Mouse (Mus musculus): Measurements from ENCODE around the gene Myzap.

Gene Myzap

DNA sequence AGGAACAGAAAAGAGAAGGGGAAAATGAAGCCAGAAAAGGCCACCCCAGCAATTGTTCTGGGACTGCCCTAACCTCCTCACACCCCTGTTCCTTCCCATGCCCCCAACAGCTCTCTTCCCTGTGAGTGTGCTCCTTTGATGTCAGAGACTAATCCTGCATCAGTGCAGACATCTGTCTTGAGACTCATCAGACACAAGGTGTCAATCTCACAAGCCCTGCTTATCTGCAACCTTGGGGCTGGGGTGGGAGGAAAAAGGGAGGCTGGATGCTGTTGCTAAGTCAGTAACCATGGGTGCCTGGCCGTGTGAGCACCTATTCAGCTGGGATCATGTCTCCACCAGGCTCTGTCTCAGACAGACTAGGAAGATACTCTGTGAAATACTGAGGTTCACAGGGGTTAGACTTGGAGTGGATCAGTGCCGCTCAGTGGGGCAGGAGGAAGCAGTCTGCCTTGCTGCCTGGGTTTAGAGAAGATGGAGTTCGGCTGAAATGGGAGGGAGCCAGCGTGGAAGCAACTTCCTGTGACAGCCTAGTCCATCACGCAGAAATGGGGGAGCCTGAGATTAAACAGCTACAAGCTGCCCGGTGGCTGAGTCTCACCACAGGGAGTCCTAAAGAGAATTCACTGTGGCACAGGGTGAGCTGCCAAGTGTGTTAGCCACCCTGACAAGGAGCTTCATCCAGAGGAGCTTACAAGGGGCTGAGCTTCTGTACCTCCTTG lies 12.9 kb upstream of the Myzap start:
- no peak for DNase-seq (ENCODE audit: low spot score)

DNA sequence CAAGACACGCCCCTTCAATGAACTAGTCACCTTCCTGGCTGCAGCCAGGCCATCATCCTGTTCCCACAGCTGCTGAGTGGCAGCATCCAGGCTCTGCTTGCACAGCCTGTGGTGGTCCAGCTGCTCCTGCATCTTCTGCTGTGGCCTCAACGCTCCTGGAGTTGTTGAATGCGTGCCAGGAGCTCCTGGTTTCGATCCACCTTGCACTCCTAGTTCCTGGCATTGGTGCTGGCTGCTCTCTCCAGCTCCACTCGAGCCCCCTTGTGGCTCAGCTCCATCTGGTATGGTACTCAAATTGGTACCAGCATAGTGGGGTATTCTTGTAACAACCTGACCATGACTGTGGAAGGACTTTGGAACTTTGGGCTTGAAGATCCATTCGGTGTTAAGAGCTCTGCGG lies 7.7 kb upstream of the Myzap start:
- no peak for DNase-seq (ENCODE audit: low spot score)

GRCm38 (mm10) chr9:71596888-71597287 lies 4.7 kb upstream of the Myzap start:
- DNase-seq (ENCODE audit: low spot score), result no peak

- no peak for DNase-seq (ENCODE audit: low spot score)
Observed at GRCm38 (mm10) chr9:71592577-71593285, 571 bp upstream of the Myzap start.

DNA sequence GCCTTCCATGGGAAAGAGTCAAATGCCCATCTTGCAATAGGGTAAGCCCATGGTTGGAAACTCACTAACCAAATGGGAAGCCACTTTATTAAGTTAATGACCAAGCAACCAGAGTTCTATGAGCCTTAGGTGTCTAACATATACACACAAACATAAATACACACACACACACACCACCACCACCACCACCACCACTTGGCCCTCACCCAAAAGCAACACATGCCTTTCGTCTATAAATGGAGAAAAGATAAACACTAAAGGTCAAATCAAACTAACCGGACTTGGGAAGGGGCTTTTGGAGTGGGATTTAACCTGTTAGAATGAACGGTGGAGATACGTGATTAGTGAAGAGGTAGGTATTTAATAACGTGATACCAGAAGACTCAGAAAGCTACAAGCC lies 1.1 kb downstream of the Myzap start:
- DNase-seq (ENCODE audit: low spot score), result no peak

GRCm38 (mm10) chr9:71589771-71590170 lies 2.4 kb downstream of the Myzap start:
- no peak for DNase-seq (ENCODE audit: low spot score)

GRCm38 (mm10) chr9:71588930-71589592 lies 3.1 kb downstream of the Myzap start:
- no peak for DNase-seq (ENCODE audit: low spot score)

DNA sequence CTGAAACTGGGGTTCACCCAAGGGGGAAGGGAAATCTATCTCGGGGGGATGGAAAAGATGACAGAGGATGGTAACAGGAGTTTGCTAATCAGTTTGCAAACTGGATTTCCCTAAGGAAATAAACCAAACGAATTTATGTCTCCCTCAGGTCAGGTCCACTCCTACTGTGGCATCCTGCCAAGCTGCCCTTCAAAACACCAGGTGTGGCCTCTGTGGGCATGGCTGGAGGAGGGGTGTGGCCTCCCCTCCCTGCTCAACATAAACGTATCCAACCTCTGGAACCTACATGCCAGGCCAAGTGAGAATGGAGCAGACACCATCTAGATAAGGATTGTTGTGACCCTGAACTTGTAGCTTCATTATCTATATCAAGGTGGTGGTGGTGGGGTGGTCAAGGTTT lies 5.8 kb downstream of the Myzap start:
- DNase-seq (ENCODE audit: low spot score), result no peak

GRCm38 (mm10) chr9:71582771-71583170 lies 9.4 kb downstream of the Myzap start:
- no peak for DNase-seq (ENCODE audit: low spot score)

- DNase-seq (ENCODE audit: low spot score), result no peak
Observed at GRCm38 (mm10) chr9:71578896-71579564, 13.1 kb downstream of the Myzap start.

GRCm38 (mm10) chr9:71574440-71574839 lies 17.7 kb downstream of the Myzap start:
- no peak for DNase-seq (ENCODE audit: low spot score)

- no peak for DNase-seq (ENCODE audit: low spot score)
Observed at GRCm38 (mm10) chr9:71573771-71574340, 18.3 kb downstream of the Myzap start.

DNA sequence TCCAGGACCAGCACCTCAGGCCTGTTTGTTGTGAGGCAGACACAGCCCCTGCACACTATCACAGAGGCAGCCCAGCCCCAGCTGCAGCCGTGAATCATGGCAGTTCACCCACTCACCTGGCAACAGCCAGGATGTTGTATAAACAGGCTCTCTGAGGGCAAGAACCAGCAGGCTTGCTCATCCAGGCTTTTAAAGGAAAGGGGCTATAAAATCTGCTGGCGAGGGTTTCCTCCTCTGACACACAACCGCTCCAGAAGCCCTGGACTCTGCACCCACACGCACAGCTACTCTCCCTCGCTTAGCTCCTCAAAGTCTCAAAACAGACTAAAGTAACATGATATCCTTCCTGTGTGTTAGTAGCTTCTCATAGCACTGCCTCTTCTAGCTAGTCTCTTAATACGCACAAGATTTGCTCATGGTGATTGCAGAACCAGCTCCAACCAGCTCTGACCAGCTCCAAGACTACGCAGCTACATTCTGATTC lies 21.0 kb downstream of the Myzap start:
- DNase-seq (ENCODE audit: low spot score), result no peak

DNA sequence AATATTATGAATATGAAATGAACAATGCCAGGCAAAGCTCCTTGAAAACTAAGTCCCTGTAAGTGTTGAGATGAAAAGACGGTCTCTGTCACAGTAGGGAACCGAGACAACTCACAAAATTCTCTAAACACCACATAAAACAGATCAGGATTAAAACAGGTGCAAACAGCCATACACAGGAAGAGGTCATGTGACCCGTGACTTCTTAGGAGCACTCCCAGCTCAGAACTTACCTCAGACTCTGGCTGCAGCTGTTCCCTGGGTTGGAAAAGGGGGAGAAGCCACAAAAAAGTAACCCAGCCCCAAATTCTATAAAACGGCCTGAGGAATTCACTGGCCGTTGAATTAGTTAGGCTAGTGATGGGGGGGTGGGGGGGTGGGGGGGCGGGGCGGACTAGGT lies 22.0 kb downstream of the Myzap start:
- DNase-seq (ENCODE audit: low spot score), result no peak

GRCm38 (mm10) chr9:71568323-71568942 lies 23.7 kb downstream of the Myzap start:
- no peak for DNase-seq (ENCODE audit: low spot score)

DNA sequence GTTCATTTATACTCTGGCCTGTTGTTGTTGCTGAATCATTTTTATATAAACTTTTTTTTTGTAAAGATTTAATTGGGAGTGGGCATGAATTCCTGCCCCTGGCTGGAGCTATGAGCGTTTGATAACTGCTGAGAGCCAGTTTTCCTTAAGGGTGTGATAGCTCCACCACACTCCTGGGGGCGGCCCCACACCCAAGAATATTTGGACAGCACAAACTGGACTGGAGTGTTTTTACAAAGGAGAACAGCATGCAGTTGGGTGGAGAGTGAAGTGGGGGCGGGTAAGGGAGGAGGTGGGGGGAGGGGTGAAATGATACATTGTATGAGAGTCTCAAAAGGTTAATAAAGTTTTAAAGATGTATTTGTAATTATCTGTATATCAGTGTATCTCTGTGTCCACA lies 24.8 kb downstream of the Myzap start:
- no peak for DNase-seq (ENCODE audit: low spot score)

GRCm38 (mm10) chr9:71566763-71567162 lies 25.4 kb downstream of the Myzap start:
- DNase-seq (ENCODE audit: low spot score), result no peak

DNA sequence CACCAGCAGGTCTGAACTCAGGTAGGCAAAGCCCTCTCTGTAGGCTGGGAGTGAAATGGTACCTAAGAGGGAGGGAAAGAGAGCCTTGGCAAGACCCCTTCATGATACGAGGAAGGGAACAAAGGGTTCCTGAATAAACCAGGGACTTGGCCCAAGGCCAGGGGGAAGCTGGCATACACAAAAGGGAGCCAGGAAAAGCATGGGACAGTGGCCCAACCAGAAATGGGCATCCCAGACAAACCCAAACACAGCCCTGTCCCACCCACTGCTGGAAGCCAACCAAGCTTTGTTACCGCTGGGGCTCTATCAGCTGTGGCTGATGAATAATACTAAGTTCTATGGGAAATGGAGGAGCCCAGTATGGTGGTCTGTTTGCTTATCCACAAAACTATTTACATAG lies 34.4 kb downstream of the Myzap start:
- DNase-seq (ENCODE audit: low spot score), result no peak

DNA sequence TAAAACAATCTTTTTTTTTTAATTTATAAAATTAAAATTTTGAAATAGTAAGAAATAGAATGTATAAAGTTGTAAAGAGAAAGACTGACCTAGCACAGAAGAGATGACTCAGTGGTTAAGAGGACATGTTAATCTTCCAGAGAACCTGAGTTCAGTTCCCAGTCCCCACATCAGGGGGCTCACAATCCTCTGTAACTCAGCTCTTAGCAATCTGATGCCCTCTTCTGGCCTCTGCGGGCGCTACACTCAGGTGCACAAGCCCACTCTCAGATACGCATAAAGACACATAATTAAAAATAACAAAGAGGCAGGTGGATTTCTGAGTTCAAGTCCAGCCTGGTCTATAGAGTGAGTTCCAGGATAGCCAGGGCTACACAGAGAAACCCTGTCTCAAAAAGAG lies 38.2 kb downstream of the Myzap start:
- no peak for DNase-seq (ENCODE audit: low spot score)

DNA sequence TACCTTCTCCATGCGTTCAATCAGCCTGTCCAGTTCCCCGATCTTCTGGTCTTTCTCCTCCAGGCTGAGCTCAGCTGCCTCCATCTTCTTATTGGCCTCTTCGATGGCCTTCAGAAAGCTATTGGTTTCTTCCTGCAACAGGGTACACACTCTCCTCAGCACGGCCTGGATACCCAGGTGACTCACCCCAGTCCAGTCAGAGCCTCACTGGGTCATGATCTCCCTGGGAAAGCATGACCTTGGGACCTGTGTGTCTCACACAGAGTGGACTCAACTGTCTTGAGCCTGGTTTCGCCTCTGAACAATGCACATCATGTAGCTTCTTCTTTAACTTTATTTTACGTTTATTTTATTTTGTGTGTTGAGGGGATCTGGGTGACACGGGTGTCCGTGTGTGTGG lies 42.0 kb downstream of the Myzap start:
- DNase-seq (ENCODE audit: low spot score), result no peak

DNA sequence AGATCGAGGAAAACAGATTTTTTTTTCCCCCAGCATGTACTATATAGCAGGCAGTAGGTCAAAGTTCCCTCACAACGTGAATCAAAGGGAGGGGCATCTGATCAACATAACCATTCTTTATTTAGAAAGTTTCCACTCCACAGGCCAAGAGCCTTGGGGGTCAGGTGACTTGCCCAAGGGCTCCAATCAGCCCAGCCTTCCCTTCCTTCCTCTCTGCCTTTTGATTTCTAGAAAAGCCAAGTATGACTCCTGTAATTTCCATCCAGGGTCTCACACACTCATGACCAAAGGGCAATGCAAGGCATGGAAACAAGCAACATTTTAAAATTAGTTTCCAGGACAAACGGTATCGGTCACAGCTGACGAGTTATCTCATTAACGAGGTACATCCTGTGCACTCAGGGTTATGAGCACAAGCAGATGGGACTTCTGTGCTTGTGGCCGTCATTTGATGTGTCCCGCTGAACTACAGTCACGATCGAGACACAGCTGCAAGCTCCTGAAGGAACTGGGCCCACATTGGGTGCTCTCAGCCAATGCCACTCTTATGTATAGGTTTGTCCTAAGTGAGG lies 44.4 kb downstream of the Myzap start:
- no peak for DNase-seq (ENCODE audit: low spot score)

Measured in MN1 (cell line).